Mouse (Mus musculus) 3134 (cell line): ENCODE measurements at regions not wholly inside any gene's neighbourhood (a gene's known extent, or its start where the extent isn't known, plus 50 kb on each side); places are given as distances from the start of the nearest gene placed in this dataset.

Experiments
- DNase-seq: peaks from one replicate; pipeline ENCODE4 v3.0.0-alpha.2; 2011; ENCODE audit warnings: low spot score; ENCODE audit not compliant: insufficient read length; ENCODE audit errors: extremely low read depth

DNA sequence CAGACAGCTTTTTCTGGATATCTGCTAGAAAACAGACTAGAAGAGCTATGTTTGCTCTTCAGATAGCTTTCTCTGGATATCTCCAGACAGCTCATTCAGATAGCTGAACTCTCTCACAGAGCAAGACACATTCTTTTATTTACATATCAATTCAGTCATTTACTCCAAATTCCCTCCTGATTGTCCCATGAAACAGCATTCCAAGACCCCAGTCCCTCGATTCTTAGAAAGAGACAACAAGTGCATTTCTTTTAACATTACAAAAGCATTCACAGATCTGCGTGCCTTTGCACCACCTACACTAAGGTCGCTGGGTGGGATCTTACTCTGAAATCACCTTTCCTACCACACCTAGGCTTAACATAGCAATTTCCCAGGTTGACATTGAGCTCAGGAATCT lies 1039.5 kb upstream of the Ddx18 start:
- no peak for DNase-seq

DNA sequence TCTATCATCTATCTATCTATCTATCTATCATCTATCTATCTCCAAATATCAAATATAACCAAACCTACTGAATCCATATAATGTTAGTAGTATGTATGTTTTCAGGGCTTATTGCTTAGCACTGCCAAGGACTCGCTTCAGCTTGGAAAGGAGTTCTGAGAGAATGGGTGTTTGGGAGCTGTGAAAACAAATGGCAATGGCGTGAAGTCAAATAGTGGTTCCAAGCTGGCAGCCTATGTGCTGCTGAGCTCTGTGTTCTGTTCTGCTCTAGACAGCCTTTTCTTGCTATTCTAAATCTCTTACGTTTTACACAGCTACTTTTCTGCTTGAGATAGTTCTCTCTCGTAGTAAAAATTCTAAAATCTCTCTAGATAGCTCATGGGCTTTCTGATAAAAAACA lies 1008.2 kb upstream of the Ddx18 start:
- DNase-seq = no peak

DNA sequence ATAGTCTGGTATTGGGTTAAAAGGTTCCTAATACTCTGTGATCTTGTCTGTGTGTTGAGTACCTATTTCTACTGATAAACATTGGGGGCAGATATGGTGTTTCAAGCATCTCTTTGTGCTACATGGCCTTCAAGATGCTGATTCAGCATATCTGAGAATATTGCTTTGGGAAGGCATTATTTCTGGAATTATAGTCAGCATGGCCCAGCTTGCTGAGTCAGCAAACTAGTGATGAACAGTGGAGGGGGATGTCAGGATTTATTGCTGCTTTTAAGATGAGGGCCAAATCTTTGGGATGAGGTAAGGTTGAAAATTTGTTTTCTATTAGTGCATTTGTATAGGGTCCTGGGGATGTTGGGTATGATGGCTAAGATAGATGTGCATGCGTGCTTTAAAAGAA lies 983.8 kb upstream of the Ddx18 start:
- DNase-seq = no peak

DNA sequence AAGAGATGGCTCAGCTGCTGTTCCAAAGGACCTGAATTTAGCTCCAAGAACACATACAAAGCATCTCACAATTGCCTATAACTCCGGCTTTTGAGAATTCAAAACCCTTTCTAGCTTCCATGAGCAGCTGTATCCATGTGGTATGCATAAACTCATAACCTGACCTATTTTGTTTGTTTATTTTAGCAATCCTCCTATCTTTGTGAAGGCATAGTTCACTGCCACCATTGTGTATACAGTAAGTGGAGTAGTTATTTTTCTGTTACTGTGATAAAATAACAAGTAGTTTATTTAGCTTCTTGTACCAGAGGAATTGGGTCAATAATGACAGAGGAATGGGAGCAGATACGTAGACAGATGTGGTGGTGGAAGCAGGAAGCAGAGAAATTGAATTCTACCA lies 941.8 kb upstream of the Ddx18 start:
- no peak for DNase-seq

DNA sequence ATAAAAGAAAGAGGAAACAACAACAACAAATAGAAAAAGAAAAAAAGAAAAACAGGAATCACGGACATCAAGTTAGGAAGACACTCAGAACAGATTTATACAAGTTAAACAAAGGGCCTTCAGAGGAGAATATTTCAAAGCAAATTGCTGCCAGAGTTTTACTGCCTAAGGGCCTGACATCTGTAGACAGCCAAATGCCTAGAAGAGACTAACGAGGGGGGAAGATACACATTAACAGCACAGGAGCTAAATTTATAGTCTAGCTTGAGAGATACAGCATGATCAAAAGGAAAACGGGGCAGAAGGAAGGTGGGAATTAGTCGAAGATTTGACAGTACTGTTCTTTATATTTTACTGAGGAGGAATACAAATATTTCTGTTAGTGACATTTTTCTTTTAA lies 933.9 kb upstream of the Ddx18 start:
- no peak for DNase-seq

DNA sequence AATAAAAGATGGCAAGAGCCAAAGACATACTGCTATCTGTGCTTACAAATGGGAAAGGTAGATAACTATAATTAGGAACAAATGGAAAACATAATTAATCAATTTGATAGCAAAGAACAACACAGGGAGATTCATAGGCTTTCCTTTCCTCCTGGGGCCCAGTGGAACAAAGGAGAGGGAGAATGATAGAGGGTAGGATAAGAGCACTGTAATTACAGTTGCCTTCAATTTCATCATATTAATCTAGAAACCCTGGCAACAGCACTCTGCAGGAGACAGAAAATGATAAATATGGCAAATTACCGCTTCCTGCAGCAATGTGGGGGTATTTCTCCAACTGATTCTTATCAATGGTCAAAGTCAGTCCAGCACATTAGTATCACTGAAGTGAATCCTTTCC lies 910.2 kb upstream of the Ddx18 start:
- no peak for DNase-seq

DNA sequence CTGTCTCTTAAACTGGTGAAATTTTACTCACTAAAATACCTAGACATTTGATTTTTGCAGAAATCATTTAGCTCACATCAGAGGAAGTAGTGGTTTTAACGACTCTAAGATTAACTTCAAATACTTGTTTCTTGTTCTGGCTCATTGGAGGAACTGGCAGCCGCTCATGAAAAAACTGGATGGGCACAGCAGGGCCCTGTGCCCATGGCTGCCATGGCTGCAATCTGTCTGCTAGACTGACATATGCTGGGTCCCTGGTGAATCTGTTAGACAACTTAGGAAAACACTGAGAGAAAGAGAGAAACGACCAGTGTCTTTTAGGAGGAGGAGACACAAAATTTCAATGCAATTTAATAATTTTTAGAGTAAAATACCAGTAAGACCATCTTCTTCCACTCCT lies 896.1 kb upstream of the Ddx18 start:
- no peak for DNase-seq

DNA sequence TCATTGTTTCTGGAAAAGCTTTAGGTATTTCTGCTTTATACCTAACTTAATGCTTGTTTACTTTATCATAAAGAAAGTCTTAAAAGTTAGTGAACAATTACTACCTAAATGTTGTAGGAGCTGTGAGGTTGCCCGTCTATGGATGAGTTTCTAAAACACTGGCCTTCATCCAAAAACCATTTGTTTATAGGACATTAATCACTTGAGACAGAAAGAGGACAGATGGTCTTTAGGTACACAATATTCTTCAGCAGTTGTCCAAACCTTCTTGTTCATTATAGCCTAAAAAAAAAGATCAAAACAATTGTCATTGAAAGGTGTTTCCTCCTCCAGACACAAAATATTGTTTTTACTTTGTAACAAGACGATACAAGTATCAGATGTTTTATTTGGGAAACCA lies 891.3 kb upstream of the Ddx18 start:
- no peak for DNase-seq

DNA sequence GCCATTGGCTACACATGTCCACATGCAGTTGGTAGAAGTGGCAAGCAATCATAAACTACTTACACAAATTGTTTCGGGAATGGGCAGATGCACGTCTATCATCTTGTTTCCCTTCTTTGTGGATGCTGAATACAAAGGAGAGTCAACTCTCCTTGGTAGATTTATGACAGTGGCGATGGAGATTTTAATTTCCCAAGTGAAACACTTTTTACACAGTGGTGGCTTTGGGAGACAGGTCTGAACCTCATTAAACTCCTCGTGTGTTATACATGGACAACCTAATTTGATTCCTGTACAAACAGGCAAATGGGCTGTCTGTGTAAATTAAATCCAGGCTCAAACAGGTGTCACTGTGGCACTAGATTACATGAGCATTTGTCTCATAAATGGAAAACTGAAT lies 887.1 kb upstream of the Ddx18 start:
- no peak for DNase-seq

DNA sequence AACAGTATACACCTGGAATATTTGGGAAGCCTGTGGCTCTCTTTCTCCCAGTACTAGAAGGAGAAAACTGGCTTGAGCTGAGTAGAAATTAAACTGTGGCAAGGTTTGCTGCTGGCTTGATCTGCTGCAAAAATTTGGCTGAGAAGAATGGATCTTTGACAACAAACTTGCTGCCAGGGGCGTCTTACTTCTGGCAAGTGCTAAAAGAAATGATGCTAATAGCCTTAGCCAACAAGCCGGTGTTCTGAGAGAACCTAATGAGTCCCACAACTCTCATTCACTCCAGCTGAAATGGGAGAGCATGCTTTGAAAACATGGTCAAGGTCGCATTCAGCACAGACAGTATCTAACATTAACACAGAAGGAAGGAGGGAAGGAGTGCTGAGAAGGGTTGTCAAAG lies 885.8 kb upstream of the Ddx18 start:
- no peak for DNase-seq

DNA sequence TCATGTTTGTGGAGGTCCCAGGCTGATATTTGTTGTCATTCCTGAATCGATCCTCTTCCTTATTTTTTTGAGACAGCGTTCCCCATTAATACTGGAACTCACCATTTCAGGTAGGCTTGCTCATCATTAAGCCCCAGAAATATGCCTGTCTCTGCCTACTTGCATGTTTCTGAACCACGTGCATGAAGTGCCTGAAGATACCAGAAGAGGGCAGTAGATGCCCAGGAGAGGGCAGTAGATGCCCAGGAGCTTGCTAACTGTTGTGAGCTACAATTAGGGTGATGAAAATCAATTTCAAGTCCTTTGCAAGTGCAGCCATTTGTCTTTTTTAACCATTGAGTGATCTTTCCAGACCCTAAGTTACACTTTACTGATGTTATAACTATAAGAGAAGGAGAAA lies 871.6 kb upstream of the Ddx18 start:
- no peak for DNase-seq

DNA sequence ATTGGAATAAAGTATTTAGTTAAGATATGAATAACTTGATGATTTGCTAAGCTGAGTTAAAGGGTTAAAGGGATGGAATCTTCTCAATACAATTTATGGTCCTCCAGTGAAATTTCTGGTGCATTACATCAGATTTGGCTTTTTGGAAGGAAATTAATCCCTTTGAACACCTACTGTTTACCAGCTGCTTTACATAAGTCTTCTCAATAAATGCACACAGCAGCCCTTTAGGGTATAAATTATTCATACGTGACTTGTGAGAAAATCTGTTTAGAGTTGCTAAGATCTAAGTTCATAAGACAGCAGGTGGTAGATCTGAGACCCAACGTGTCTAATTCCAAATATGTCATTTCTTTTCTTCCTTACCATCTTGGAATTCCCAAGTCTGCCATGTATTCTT lies 855.7 kb upstream of the Ddx18 start:
- DNase-seq = no peak

DNA sequence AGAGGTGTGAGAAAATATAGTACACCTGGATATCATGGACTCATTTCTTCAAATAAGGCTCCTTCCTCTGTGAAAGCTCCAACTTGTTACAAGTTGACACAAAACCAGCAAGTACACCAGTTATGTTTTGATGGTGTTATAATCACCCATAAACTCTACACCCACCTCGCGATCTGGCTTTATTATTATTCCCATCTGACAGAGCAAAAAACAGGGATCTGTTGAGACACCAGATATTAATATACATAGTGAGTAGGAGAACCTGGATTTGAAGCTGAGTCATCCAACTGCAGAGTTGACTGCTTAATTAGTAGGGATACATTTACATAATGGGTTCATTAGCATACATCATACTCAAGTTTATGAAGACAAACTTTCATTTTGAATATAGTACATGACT lies 828.6 kb upstream of the Ddx18 start:
- no peak for DNase-seq

DNA sequence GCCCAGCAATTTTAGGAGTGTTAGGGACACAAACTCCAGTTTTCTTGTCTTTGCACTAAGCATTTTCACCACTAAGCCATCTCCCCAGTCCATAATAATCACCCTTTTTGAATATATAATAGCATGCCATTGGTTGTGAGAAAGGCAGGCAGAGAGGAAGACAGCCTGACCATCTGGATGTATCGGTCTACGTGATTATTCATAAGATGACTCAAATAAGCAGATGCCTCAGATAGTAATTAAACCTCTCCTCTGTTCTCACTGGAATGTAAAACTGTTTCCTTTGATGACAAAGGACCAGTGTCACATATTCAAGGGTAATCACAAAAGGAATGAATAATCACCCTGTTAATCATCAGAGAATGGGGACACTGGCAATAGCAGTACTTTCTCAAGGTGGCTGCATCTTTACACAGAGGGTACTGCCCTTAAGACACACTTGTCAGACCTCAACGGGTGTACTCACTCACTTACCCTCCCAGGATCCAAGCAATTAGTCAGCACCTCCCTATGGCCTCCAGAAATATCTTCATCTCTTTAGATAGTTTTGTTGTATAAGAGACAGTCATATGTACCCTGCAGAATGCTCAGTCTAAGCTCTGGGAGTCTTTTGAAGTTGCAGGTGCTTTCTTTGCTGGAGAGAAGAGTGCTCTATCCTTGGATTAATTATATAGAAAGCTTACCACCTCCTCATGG lies 826.0 kb upstream of the Ddx18 start:
- no peak for DNase-seq

DNA sequence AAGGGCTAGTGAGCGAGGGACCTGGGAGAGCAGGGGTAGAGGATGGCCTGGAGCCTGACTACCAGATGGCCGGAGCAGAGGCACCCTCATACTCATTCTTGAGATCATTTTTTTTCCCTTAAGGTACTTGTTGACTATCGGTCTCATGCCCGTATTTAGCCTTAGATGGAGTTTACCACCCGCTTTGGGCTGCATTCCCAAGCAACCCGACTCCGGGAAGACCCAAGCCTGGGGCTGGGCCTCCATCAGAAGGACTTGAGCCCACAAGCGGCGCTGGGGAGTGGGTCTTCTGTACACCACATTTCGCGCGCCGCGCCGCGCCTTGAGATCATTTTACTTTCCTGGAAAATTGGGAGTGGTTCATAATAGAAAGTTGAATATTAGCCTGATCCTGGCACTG lies 789.2 kb upstream of the Ddx18 start:
- DNase-seq = peak; percentile 67

DNA sequence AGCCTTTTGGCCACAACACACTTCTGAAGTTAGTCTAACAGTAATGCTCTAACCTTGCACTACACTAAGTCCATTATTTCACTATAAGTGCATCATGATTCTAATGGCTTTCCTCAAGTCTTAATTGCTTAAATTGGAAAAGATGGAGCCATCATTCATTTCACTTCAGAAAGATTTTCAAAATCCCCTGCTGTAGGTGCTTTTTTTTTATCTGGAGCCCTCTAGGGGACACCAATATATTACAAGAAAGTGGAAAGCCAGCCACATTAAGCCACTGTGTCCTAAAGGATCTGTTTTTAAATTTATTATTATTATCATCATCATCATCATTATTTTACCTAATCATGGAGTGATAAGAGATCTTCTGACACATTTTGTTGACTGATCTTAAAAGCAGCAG lies 783.7 kb upstream of the Ddx18 start:
- DNase-seq = no peak

DNA sequence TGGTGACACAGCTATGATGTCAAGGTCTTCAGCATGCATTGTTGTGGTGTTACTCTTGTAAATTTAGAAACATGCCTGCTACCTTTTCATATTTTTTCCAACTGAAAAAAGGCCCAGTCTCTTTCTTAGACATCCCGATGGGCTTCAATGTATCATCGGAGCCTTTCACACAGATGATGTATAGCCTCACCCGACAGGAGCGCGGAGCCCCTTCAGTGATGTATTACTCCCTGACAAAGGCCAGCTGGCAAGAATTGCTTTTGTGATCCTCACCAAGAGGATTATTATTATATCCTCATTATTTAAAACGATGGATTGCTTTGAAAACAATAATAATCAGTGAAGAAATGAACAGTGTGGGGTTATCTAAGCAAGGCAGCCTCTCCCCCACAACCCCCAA lies 765.5 kb upstream of the Ddx18 start:
- no peak for DNase-seq

DNA sequence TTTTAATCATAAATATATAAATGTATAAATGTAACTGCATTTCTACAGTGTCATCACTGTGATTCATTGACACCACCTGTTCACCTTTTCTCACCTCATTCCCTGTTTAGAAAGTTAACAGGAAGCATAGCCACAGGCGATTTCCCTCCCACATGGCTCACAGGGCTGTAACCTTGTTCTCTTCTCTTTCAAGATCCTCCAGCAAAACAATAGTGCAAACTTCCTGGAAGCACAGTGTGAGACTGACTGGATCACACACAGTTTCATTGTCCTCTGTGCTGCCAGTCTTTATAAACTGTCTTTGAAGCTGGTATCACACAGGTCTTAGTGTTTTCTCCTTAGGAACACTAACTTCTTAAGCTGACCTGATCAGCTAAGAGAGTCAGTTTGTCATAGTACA lies 760.5 kb upstream of the Ddx18 start:
- DNase-seq = no peak
